Mouse (Mus musculus) heart, embryonic 16.5 days (tissue): ENCODE measurements around the gene Nfyc. TPM values are rescaled to one million over a fixed set of nuclear protein-coding genes. Genes with fewer than 3 reads are reported as not detected.

Source experiments
- ATAC-seq: fragments of 200-750 bp; cut with Nextera tagmentation; replicated peaks from 2 replicates; pipeline ENCODE4 v1.8.0; 2017; ENCODE audit warnings: moderate number of reproducible peaks; ENCODE audit not compliant: insufficient read depth, low FRiP score; ENCODE audit errors: extremely low read depth
- H3K27ac ChIP-seq: fragments of 300-500 bp; sonication (generic); 2 replicates; pipeline ENCODE4 v1.5.1; 2014; ENCODE audit warnings: mild to moderate bottlenecking, low read length, control low read depth, moderate library complexity
- H3K27me3 ChIP-seq: fragments of 300-500 bp; sonication (generic); 2 replicates; pipeline ENCODE4 v1.6.1; 2014; ENCODE audit warnings: low read length, mixed read lengths; ENCODE audit not compliant: control insufficient read depth, insufficient read depth
- H3K36me3 ChIP-seq: fragments of 300-500 bp; sonication (generic); 2 replicates; pipeline ENCODE4 v1.6.1; 2014; ENCODE audit not compliant: control insufficient read depth, insufficient read depth
- H3K4me1 ChIP-seq: fragments of 300-500 bp; sonication (generic); 2 replicates; pipeline ENCODE4 v1.6.1; 2014; ENCODE audit warnings: low read length, mixed read lengths; ENCODE audit not compliant: control insufficient read depth, insufficient read depth
- H3K4me2 ChIP-seq: fragments of 300-500 bp; sonication (generic); 2 replicates; pipeline ENCODE4 v1.6.1; 2014; ENCODE audit warnings: low read depth, mild to moderate bottlenecking, control low read depth, low read length
- H3K4me3 ChIP-seq: fragments of 300-500 bp; sonication (generic); 2 replicates; pipeline ENCODE4 v1.5.1; 2014; ENCODE audit warnings: mild to moderate bottlenecking, control low read depth, low read length
- H3K9ac ChIP-seq: fragments of 300-500 bp; sonication (generic); 2 replicates; pipeline ENCODE4 v1.6.1; 2014; ENCODE audit warnings: low read length, control low read depth
- H3K9me3 ChIP-seq: fragments of 300-500 bp; sonication (generic); replicated peaks from 2 replicates; pipeline ENCODE4 v1.6.1; 2016; ENCODE audit warnings: low read length; ENCODE audit not compliant: control insufficient read depth
- WGBS: fragments of 180-500 bp; shearing (Covaris S2); extraction: QIAGEN DNeasy Blood & Tissue Kit; methylation state at CpG from one replicate; pipeline ENCODE4 v1.1.7; 2014; 5-methylcytosine and 5-hydroxymethylcytosine counted together
- polyA plus RNA-seq: library from polyadenylated mRNA; unstranded; fragments of >200 nt; fragmentation: Nextera tagmentation; extraction: Ambion mirVana; gene quantifications from 2 replicates; pipeline ENCODE4 v1.2.1, GENCODE M21; 2015

The Nfyc gene
- polyA plus RNA-seq, 1 experiment from 2014 or later: 106 TPM

DNA sequence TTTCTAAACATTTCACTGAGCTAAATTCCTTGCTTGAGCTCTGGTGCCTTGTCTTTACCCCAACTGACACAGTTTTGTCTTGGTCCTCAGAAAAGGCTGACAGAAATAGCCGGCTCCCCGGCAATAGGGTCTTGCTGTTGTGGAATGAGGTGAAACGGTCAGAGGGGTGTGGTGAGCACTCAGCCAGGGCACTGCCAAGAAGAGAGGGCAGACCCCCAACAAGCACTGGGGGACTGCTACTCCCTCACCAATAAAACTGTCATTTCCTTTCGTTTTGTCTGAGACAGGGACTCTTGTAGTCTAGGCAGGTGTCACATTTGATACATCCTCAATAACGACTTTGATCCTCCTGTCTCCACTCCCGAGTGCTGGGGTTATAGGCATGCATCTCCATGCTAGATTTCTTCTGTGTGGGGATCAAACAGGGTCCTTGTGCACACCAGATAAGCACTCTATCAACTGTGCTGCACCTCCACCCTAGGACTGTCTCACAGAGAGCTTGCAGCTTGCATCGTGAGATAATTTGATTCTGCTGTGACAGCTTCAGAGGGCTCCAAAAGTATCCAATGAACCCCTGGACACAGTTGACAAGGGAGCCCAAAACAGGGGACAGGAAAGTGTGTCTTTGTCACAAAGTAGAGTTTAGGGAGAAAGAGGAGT lies 13.2 kb upstream of the Nfyc start:
- Histone ChIP-seq H3K36me3 (no peaks in the 10 kb centered on the region), H3K4me1 (no peaks in the 10 kb centered on the region), H3K9ac (no peak overlapping the region), H3K4me3 (no peak overlapping the region), H3K9me3 (no peaks in the 10 kb centered on the region), H3K27ac (no peak overlapping the region), H3K4me2 (no peak overlapping the region), H3K27me3 (0 out of 2 replicates have a peak, but pooled peaks cover 2% of the 10 kb centered on the region)
- ATAC-seq: no peak
- 30% methylated on average over 7 of the region's 7 CpGs for WGBS

DNA sequence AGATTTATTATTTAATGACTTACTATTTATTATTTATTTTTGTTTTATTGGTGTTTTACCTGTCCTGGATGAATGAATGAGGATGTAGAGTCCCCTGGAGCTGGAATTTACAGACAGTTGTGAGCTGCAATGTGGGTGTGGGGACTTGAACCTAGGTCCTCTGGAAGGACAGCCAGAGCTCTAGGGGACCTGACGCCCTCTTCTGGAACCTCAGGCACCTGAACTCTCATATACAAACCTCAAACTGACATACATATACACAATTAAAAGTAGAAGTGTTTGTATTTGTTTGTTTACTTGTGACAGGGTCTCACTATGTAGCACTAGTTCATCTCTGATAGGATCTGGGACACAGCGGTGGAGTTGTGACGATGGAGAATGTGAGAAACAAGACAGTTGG lies 10.0 kb upstream of the Nfyc start:
- Histone ChIP-seq H3K4me1 (no peaks in the 10 kb centered on the region), H3K27ac (no peak overlapping the region), H3K36me3 (no peaks in the 10 kb centered on the region), H3K9ac (no peak overlapping the region), H3K9me3 (no peaks in the 10 kb centered on the region), H3K27me3 (no peaks in the 10 kb centered on the region), H3K4me2 (no peak overlapping the region), H3K4me3 (no peak overlapping the region)
- no peak for ATAC-seq
- 72% methylated on average over 3 of the region's 3 CpGs for WGBS

DNA sequence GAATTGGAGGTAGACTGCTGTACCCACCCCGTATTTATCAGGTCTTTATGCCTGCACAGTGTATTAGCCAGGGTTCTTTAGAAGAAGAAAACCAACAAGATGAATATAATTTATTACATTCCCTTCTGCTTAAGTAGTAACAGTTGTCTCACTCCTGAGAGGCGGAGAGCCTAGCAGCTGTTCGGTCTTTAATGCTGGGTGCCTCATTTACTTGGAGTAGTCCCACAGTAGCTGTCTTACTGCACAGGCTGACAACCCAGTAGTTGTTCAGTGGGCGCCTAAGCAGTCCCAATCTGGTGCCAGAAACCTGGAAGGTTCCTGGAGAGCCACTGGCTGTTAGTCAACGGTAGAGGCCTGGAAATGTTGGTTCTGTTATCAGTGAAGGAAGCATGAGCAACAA lies 605 bp downstream of the Nfyc start:
- WGBS: 65% methylated on average over 5 of the region's 5 CpGs

DNA sequence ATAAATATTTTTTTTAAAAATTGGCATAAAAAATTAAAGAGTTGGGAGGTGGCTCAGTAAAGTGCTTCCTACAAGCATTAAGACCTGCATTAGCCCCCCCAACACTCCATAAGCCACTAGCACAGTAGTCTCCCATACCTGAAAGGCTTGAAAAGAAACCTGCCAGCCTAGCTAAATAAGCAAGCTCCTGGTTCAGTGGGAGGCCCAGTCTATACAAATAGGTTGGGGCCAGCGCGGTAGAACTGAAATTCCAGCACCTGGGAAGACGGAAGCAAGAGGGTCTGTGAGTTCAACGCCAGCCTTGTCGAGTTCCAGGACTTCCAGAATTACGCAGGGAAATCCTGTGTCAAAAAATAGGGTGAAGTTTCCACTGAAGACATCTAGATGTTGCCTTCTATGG lies 5.0 kb downstream of the Nfyc start:
- Histone ChIP-seq H3K27ac (peak overlapping the region; percentile 100), H3K4me3 (no peak overlapping the region), H3K4me2 (no peak overlapping the region; the same call in 1 of the 2 replicates), H3K9ac (no peak overlapping the region), H3K27me3 (no peaks in the 10 kb centered on the region), H3K4me1 (peaks cover 23% of the 10 kb centered on the region), H3K36me3 (no peaks in the 10 kb centered on the region), H3K9me3 (no peaks in the 10 kb centered on the region)
- ATAC-seq: no peak
- WGBS: 93% methylated on average over 6 of the region's 6 CpGs

More for the DNA sequence above, 605 bp downstream of the Nfyc start:
- H3K36me3 ChIP-seq: no peaks in the 10 kb centered on the region
- no peaks in the 10 kb centered on the region for H3K4me1 ChIP-seq
- H3K4me2 ChIP-seq: no peak overlapping the region
- no peak for ATAC-seq
- H3K4me3 ChIP-seq: no peak overlapping the region
- no peak overlapping the region for H3K27ac ChIP-seq
- H3K9me3 ChIP-seq: no peaks in the 10 kb centered on the region
- H3K27me3 ChIP-seq: no peaks in the 10 kb centered on the region
- no peak overlapping the region for H3K9ac ChIP-seq

DNA sequence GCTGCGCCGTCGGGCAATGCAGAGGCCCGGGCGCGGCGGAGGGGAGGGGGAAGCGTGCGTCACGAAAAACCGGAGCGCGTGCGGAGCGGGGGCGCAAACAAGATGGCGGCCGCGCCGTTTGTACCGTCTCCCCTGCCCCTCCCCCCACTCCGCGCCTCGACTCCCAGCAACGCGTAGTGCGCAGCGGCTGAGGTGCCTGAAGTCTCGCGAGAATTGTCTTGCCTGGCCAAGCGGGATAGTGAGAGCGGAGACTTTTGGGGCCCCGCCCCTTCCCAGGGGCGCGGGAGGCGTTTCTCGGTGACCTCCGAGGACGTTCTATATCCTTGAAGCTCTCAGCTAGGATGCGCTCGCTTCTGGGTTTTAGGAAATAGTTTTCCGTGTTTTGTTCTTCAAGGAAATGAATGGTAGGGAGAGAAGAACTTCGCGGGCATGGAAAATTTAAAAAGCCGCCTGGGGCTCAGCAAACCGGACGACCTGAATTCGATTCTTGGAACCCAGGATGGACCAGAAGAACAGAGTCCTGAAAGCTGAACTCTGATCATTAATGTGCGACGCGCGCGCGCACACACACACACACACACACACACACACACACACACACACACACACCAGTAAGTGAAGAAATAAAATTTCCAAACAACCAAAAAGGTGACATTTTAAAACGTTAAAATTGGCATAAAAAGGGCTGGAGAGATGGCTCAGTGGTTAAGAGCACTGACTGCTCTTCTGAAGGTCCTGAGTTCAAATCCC lies 5.6 kb downstream of the Nfyc start:
- Histone ChIP-seq H3K4me1 (peaks cover 23% of the 10 kb centered on the region), H3K36me3 (no peaks in the 10 kb centered on the region), H3K4me3 (peak overlapping the region; percentile 86), H3K9me3 (no peaks in the 10 kb centered on the region), H3K27me3 (no peaks in the 10 kb centered on the region), H3K27ac (peak overlapping the region; percentile 100), H3K9ac (peak overlapping the region; percentile 100), H3K4me2 (peak overlapping the region; percentile 97)
- under 1% methylated on average over 46 of the region's 55 CpGs for WGBS
- peak; percentile 96 for ATAC-seq

DNA sequence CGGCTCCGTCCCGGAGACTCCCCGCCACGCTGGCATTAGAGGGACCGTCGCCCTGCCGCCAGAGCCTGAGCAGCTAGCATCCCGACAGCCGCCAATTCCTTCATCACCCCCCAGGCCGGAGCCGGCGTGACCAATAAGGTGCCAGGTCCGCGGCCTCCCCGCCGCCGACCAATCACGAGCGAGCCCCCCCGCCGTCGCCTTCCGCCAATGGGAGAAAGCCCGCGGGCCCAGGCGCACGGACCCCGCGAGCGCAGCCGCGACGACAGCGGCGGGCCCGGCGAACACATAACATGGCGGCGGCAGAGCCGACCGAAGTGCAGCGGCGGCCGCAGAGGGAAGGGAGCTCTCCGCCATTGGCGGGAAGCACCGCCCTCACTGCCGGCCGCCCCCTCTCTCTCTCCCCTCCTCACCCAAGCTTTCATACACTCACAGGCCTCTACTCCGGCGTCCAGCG lies 6.2 kb downstream of the Nfyc start:
- under 1% methylated on average over 41 of the region's 53 CpGs for WGBS
- Histone ChIP-seq H3K9ac (peak overlapping the region; percentile 100), H3K4me2 (peak overlapping the region; percentile 97), H3K36me3 (no peaks in the 10 kb centered on the region), H3K4me3 (peak overlapping the region; percentile 86), H3K27me3 (no peaks in the 10 kb centered on the region), H3K4me1 (peaks cover 25% of the 10 kb centered on the region), H3K9me3 (no peaks in the 10 kb centered on the region), H3K27ac (peak overlapping the region; percentile 100)
- peak; percentile 95 for ATAC-seq

DNA sequence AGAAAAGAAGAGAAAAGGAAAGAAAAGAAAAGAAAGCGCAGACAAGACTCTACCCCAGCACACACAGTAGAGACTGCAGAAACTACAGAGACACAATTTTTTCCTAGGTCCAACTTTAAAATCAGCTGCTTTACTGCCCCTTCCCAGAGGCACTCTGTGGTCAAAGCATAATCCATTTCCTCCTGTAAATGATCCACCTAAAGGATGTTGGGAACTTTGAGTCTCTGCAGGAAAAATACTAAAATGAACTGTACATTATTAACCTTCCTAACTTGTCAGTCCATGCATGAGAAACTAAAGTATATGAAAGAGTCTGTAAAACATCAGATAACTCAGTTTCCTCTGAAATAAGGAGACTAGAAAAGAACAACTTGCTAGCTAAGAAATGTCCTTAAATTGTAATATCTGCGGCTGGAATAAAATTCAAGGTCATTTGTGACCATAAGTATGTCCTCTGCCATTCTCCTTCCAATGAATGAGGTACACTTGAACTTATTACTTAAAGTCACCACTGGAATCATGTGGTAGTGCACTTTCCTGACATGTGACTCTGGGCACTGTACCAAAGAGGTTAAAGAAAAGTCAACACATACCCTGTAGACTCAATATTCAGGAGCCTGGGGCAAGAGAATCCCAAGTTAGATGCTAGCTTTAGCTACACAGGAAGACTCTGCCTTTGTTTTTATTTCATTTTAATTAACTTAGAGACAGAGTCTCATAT lies 9.0 kb downstream of the Nfyc start:
- Histone ChIP-seq H3K27me3 (no peaks in the 10 kb centered on the region), H3K4me1 (peaks cover 39% of the 10 kb centered on the region), H3K9me3 (no peaks in the 10 kb centered on the region), H3K4me2 (no peak overlapping the region), H3K4me3 (no peak overlapping the region), H3K9ac (no peak overlapping the region), H3K36me3 (no peaks in the 10 kb centered on the region), H3K27ac (no peak overlapping the region)
- ATAC-seq: no peak
- 92% methylated on average over 2 of the region's 2 CpGs for WGBS

DNA sequence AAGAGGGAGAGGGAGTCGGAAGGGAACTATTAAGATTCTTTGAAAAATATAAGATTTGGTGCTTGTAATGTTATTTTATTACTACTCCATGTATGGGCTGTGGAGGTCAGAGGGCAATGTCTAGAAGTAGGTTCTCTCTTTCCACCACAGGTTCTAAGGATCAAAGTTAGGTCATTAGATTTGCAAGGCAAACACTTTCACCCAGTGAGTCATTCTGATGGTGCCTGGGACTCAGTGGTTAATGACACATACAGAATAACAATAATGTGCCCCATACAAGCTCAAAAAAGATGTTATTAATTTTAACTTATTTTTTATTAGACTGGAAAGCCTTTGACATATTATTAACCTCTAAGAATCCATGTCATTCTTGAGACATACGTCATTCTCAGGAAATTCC lies 11.5 kb downstream of the Nfyc start:
- Histone ChIP-seq H3K36me3 (no peaks in the 10 kb centered on the region), H3K27ac (no peak overlapping the region), H3K9ac (no peak overlapping the region), H3K9me3 (no peaks in the 10 kb centered on the region), H3K27me3 (no peaks in the 10 kb centered on the region), H3K4me1 (peaks cover 50% of the 10 kb centered on the region), H3K4me3 (no peak overlapping the region), H3K4me2 (no peak overlapping the region)
- no peak for ATAC-seq
- 95% methylated on average over 2 of the region's 2 CpGs for WGBS

DNA sequence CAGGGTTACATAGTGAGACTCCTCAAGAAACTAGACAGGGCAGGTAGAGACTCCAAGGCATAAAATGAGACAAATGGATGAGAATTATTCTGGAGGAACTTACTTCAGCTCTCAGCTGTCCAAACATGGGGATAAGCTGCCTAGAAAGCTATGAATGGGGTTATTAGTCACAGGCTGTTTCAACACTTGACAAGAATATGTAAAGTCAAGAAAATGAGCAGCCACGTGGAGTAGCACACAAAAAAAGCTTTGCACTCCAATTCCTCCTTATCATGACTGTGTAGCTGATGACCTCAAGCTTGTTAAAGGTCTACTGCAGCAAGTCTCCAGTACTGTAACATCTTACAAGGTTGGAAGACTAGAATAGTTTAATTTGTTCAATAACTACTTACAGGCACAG lies 12.1 kb downstream of the Nfyc start:
- Histone ChIP-seq H3K27ac (no peak overlapping the region), H3K4me3 (no peak overlapping the region), H3K4me1 (peaks cover 48% of the 10 kb centered on the region), H3K36me3 (no peaks in the 10 kb centered on the region), H3K9me3 (no peaks in the 10 kb centered on the region), H3K27me3 (no peaks in the 10 kb centered on the region), H3K4me2 (no peak overlapping the region), H3K9ac (no peak overlapping the region)
- no peak for ATAC-seq
- WGBS: 21% methylated on average over 1 of the region's 1 CpGs
